Mouse (Mus musculus) megakaryocyte progenitor cell, adult 5-6 weeks (primary cell): ENCODE results near the gene C8g. TPM values are rescaled to one million over a fixed set of nuclear protein-coding genes. Genes with fewer than 3 reads are reported as not detected.

Source experiments
- ATAC-seq: replicated peaks from 2 replicates; pipeline ENCODE4 v1.8.0; 2016; ENCODE audit warnings: mild to moderate bottlenecking, moderate TSS enrichment, inconsistent platforms; ENCODE audit not compliant: poor library complexity
- total RNA-seq, 2 experiments: library from RNA; stranded (forward) in 1 of 2; stranded (reverse) in 1 of 2; fragments of 157-497, 149-512 nt in 1 of 2; fragments of 200-1000 nt in 1 of 2; gene quantifications; 2 replicates each; pipeline versions ENCODE4 v1.2.3 to v1.2.4; 2015 to 2017

Gene C8g
- total RNA-seq (2015) (2.6 and 5.6 TPM in 2 replicates), total RNA-seq (2017) (0.81 and 3.8 TPM in 2 replicates)

GRCm38 (mm10) chr2:25501593-25502486 is at the start of gene C8g:
TSS of gene C8g (minus strand) at chr2:25501719.
- no peak for ATAC-seq

- ATAC-seq = peak; percentile 36
These were observed 49.7 kb upstream of the C8g start for GRCm38 (mm10) chr2:25551186-25551585.

GRCm38 (mm10) chr2:25549021-25549991 is 47.8 kb upstream of the C8g start:
- ATAC-seq = no peak

- ATAC-seq = peak; percentile 97
These were observed 45.4 kb upstream of the C8g start, which contains the start of gene Traf2 for GRCm38 (mm10) chr2:25546811-25547491. TSS of gene Traf2 (minus strand) at chr2:25546940.

- ATAC-seq = peak; percentile 24
These were observed 44.7 kb upstream of the C8g start for GRCm38 (mm10) chr2:25545996-25546810.

GRCm38 (mm10) chr2:25541644-25542367 is 40.3 kb upstream of the C8g start:
- ATAC-seq = no peak

- ATAC-seq = no peak
These were observed 39.0 kb upstream of the C8g start for GRCm38 (mm10) chr2:25540541-25540948.

GRCm38 (mm10) chr2:25536531-25536930 is 35.0 kb upstream of the C8g start:
- no peak for ATAC-seq

GRCm38 (mm10) chr2:25534866-25535182 is 33.3 kb upstream of the C8g start:
- ATAC-seq = no peak

- ATAC-seq = peak; percentile 46
These were observed 32.8 kb upstream of the C8g start for GRCm38 (mm10) chr2:25534178-25534865.

GRCm38 (mm10) chr2:25533707-25534106 is 32.2 kb upstream of the C8g start:
- ATAC-seq = no peak

GRCm38 (mm10) chr2:25526510-25527302 is 25.2 kb upstream of the C8g start:
- ATAC-seq = no peak

GRCm38 (mm10) chr2:25509912-25510311 is 8.4 kb upstream of the C8g start:
- ATAC-seq = 0 out of 2 replicates have a peak, but pooled peaks have one; percentile 47

- ATAC-seq = peak; percentile 90
These were observed 5.4 kb upstream of the C8g start for GRCm38 (mm10) chr2:25506964-25507363.

GRCm38 (mm10) chr2:25505860-25506259 is 4.3 kb upstream of the C8g start:
- no peak for ATAC-seq

- ATAC-seq = no peak
These were observed 3.5 kb upstream of the C8g start for GRCm38 (mm10) chr2:25505000-25505399.

GRCm38 (mm10) chr2:25504538-25504937 is 3.0 kb upstream of the C8g start:
- ATAC-seq = no peak

- ATAC-seq = 0 out of 2 replicates have a peak, but pooled peaks have one; percentile 7
These were observed 1.2 kb upstream of the C8g start for GRCm38 (mm10) chr2:25502726-25503125.
